Mouse (Mus musculus) heart, adult 2 months (tissue): ENCODE measurements around the gene Gm10912. TPM values are rescaled to one million over a fixed set of nuclear protein-coding genes. Genes with fewer than 3 reads are reported as not detected.
"Not testable (repeated sequence)": the region's sequence is repeated elsewhere in the genome, so short reads cannot be mapped to it uniquely, and the experiment has no call there.

Source experiments
- DNase-seq, 2 experiments: peaks; one replicate each; pipeline ENCODE4 v3.0.0; 2021
- H3K27ac ChIP-seq: fragments of 200-600 bp; 2 replicates; pipeline ENCODE4 v1.8.1; 2022
- H3K27me3 ChIP-seq: fragments of 200-500 bp; 2 replicates; pipeline ENCODE4 v1.6.1; 2012; ENCODE audit warnings: mild to moderate bottlenecking, low read length, inconsistent platforms, mixed read lengths; ENCODE audit not compliant: control insufficient read depth, insufficient read depth
- H3K36me3 ChIP-seq: fragments of 200-500 bp; 2 replicates; pipeline ENCODE4 v1.6.1; 2012; ENCODE audit warnings: low read length, inconsistent platforms; ENCODE audit not compliant: control insufficient read depth, insufficient read depth
- H3K4me1 ChIP-seq: fragments of 200-500 bp; 2 replicates; pipeline ENCODE4 v1.6.1; 2011; ENCODE audit warnings: low read length; ENCODE audit not compliant: control insufficient read depth, insufficient read depth
- H3K4me3 ChIP-seq: fragments of 200-600 bp; 2 replicates; pipeline ENCODE4 v1.8.1; 2022
- H3K79me2 ChIP-seq: fragments of 200-500 bp; replicated peaks from 2 replicates; pipeline ENCODE4 v1.6.1; 2012; ENCODE audit warnings: mild to moderate bottlenecking, inconsistent platforms, low read length, moderate library complexity, mixed read lengths; ENCODE audit not compliant: control insufficient read depth, insufficient read depth
- H3K9ac ChIP-seq: fragments of 200-500 bp; 2 replicates; pipeline ENCODE4 v1.6.1; 2012; ENCODE audit warnings: low read depth, mild to moderate bottlenecking, control low read depth, inconsistent platforms, low read length, mixed read lengths
- CTCF ChIP-seq: fragments of 200-600 bp; IDR thresholded peaks from 2 replicates; pipeline ENCODE4 v1.8.1; 2022; ENCODE audit warnings: antibody characterized with exemption, mild to moderate bottlenecking, moderate library complexity
- EP300 ChIP-seq: fragments of 200-500 bp; IDR thresholded peaks from 2 replicates; pipeline ENCODE4 v1.6.1; 2011; ENCODE audit warnings: low read depth, low read length, control low read depth; ENCODE audit not compliant: insufficient read depth
- POLR2A ChIP-seq: fragments of 200-500 bp; IDR thresholded peaks from 2 replicates; pipeline ENCODE4 v1.6.1; 2011; ENCODE audit warnings: mild to moderate bottlenecking, low read depth, low read length, control low read depth; ENCODE audit not compliant: insufficient read depth
- WGBS: fragments of 180-500 bp; shearing (Covaris S2); methylation state at CpG from one replicate; pipeline ENCODE4 v1.1.7; 2018; 5-methylcytosine and 5-hydroxymethylcytosine counted together
- intact Hi-C: fragments of 180-260 bp; cut with DNase I; formaldehyde crosslinking; loops from one replicate; pipeline ENCODE4 v1.15.1; 2025
- polyA plus RNA-seq: library from polyadenylated mRNA; depleted of rRNA; stranded (reverse); fragments of >200 nt; gene quantifications from 2 replicates; pipeline ENCODE4 v1.2.3, GENCODE M21; 2012; rRNA removed
- total RNA-seq, 2 experiments: library from RNA; stranded (reverse); gene quantifications; 2 replicates each; pipeline ENCODE4 v1.2.3; 2021

Gm10912 gene
- total and polyA plus RNA-seq, 3 experiments, result 0.14 to 0.31 (median 0.20) TPM

- TF ChIP-seq EP300 (no peak), CTCF (no peak), POLR2A (no peak)
- no peak for DNase-seq
- intact Hi-C loops, result no loop called here
- peaks cover 2% of the 10 kb centered on the region for H3K36me3 ChIP-seq
- no peak overlapping the region for H3K9ac ChIP-seq
- no peaks in the 10 kb centered on the region; the same call in 1 of the 2 replicates for H3K79me2 ChIP-seq
- peaks cover 3% of the 10 kb centered on the region; the same call in 1 of the 2 replicates for H3K4me1 ChIP-seq
- no peaks in the 10 kb centered on the region for H3K27me3 ChIP-seq
- 49% methylated on average over 2 of the region's 2 CpGs for WGBS
- H3K4me3 ChIP-seq, result no peak overlapping the region
- no peak overlapping the region for H3K27ac ChIP-seq
Measured at GRCm38 (mm10) chr2:104109528-104109927, 43.9 kb downstream of the Gm10912 start.

DNA sequence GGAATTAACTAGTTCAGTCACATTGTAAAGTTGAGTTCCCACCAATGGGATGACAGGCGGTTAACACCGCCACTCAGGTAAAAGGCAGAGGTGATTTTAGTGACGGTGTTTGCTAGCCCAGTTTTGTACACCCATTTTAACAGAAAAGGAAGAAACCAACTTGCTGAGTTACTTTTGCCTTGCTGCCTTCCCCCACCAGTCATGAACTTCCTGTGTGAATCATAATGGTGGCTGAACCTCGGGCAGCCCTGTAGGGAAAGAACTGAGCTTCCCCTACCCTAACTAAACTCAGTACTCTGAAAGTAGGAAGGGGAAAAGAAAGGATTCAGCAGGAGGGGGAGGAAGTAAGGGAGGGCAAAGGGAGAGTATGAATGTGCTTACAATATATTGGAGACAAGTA is 44.4 kb downstream of the Gm10912 start:
- TF ChIP-seq POLR2A, result no peak
- intact Hi-C loops, result no loop called here
- Histone ChIP-seq H3K9ac (no peak overlapping the region), H3K27ac (no peak overlapping the region), H3K36me3 (peaks cover 2% of the 10 kb centered on the region), H3K27me3 (no peaks in the 10 kb centered on the region), H3K4me1 (peaks cover 3% of the 10 kb centered on the region; the same call in 1 of the 2 replicates), H3K79me2 (no peaks in the 10 kb centered on the region; the same call in 1 of the 2 replicates), H3K4me3 (no peak overlapping the region)
- 67% methylated on average over 4 of the region's 4 CpGs for WGBS
- DNase-seq, result no peak

- H3K4me1 ChIP-seq, H3K27me3 ChIP-seq, H3K79me2 ChIP-seq, H3K9ac ChIP-seq, intact Hi-C loops, H3K4me3 ChIP-seq, DNase-seq, H3K27ac ChIP-seq, H3K36me3 ChIP-seq: not testable (repeated sequence)
- WGBS, result no CpG with 5 or more reads among the region's 1 CpGs
Measured at GRCm38 (mm10) chr2:104111170-104111797, 45.7 kb downstream of the Gm10912 start.

DNA sequence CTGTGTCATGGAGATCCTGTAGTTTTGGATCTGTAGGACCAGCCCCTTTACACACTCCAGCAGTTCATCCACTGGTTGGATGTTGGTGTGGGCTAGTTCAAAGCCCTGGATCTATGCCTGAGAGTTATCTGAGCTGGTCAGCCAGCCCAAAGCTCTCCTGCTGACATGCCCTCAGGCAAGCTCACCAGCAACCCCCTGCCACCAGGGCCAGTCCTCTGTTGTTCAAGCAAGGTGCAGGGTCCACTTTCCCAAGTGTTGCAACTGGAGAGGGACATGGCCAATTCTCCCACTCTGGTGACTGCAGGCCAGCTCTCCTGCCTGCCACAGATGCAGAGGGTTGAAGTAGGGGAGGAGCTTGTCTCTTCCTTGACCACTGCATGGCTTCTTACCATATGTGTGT is 47.9 kb downstream of the Gm10912 start:
- H3K36me3 ChIP-seq, DNase-seq, intact Hi-C loops, H3K27me3 ChIP-seq, H3K4me1 ChIP-seq, H3K27ac ChIP-seq, H3K9ac ChIP-seq, H3K4me3 ChIP-seq, H3K79me2 ChIP-seq: not testable (repeated sequence)

DNA sequence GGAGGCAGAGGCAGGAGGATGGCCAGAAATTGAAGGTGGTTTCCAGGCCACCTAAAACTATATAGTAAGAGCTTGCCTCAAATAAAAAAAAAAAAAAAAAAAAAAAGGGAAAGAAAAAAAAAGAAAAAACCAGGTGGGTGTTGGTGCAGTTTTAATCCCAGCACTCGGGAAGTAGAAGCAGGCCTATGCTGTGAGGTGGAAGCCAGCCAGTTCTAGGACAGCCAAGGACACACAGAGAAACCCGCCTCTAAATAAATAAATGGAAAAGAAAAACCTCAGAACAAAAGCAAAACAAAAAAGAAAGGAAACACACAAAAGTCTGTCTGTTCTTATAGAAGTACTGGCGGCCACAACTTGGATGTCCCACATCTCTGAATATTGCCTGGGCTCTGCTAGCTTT is 49.3 kb downstream of the Gm10912 start:
- no peak overlapping the region for H3K27ac ChIP-seq
- H3K4me3 ChIP-seq, result no peak overlapping the region
- no peaks in the 10 kb centered on the region for H3K79me2 ChIP-seq
- DNase-seq, result no peak
- H3K9ac ChIP-seq, result no peak overlapping the region
- 68% methylated on average over 3 of the region's 3 CpGs for WGBS
- intact Hi-C loops, result no loop called here
- no peaks in the 10 kb centered on the region for H3K4me1 ChIP-seq
- H3K36me3 ChIP-seq, result no peaks in the 10 kb centered on the region; the same call in none of the 2 replicates
- no peaks in the 10 kb centered on the region for H3K27me3 ChIP-seq
- TF ChIP-seq CTCF (no peak), POLR2A (no peak), EP300 (no peak)

Other genes with a start within 250 kb of the Gm10912 start
- 10 to 100 TPM; 19.8 to 25.3 TPM for gene Lmo2, start 107.8 kb upstream of the Gm10912 start, total RNA-seq
- 17.7 and 19.5 TPM in 2 replicates for gene Lmo2, start 107.8 kb upstream of the Gm10912 start, polyA plus RNA-seq
- gene Fbxo3, start 38.1 kb upstream of the Gm10912 start, total RNA-seq, result 10 to 100 TPM; 46.8 to 57.1 TPM
- gene Fbxo3, start 38.1 kb upstream of the Gm10912 start, polyA plus RNA-seq, result 23.2 and 51.4 TPM in 2 replicates
- not detected for gene 4931422A03Rik, start 37.5 kb upstream of the Gm10912 start, total RNA-seq
- gene 4931422A03Rik, start 37.5 kb upstream of the Gm10912 start, polyA plus RNA-seq, result not detected in 2 replicates
- gene Gm10799, start 2.7 kb downstream of the Gm10912 start, total RNA-seq, result not detected
- gene Gm10799, start 2.7 kb downstream of the Gm10912 start, polyA plus RNA-seq, result not detected in 2 replicates
- 1 to 10 TPM; 3.1 to 3.3 TPM for gene Cd59b, start 4.0 kb downstream of the Gm10912 start, total RNA-seq
- gene Cd59b, start 4.0 kb downstream of the Gm10912 start, polyA plus RNA-seq, result 6.9 and 19.4 TPM in 2 replicates
- gene Cd59a, start 30.0 kb downstream of the Gm10912 start, total RNA-seq, result 10 to 100 TPM; 48.9 to 53.9 TPM
- 40.1 and 97.1 TPM in 2 replicates for gene Cd59a, start 30.0 kb downstream of the Gm10912 start, polyA plus RNA-seq
- gene A930018P22Rik, start 56.9 kb downstream of the Gm10912 start, total RNA-seq, result under 1 TPM; 0.48 to 0.63 TPM
- gene A930018P22Rik, start 56.9 kb downstream of the Gm10912 start, polyA plus RNA-seq, result not detected in 2 replicates